Mouse (Mus musculus) hindbrain, embryonic 14.5 days (tissue): ENCODE measurements around the gene Gm10563. TPM values are rescaled to one million over a fixed set of nuclear protein-coding genes. Genes with fewer than 3 reads are reported as not detected.
A peak's percentile ranks its signal among the peaks of the same experiment; 100 is the strongest.

Experiments used
- ATAC-seq: fragments of 200-750 bp; cut with Nextera tagmentation; 2 replicates; pipeline ENCODE4 v1.8.0; 2017; ENCODE audit warnings: moderate number of reproducible peaks, mild to moderate bottlenecking, moderate TSS enrichment, moderate library complexity; ENCODE audit not compliant: low FRiP score
- DNase-seq: peaks from one replicate; pipeline ENCODE4 v3.0.0-alpha.2; 2015; ENCODE audit warnings: low spot score
- H3K27ac ChIP-seq: fragments of 300-500 bp; sonication (generic); 2 replicates; pipeline ENCODE4 v1.5.1; 2014; ENCODE audit warnings: mild to moderate bottlenecking, moderate library complexity
- H3K27me3 ChIP-seq: fragments of 300-500 bp; sonication (generic); 2 replicates; pipeline ENCODE4 v1.6.1; 2014; ENCODE audit warnings: mild to moderate bottlenecking, low read length, mixed read lengths; ENCODE audit not compliant: control insufficient read depth, insufficient read depth
- H3K36me3 ChIP-seq: fragments of 300-500 bp; sonication (generic); replicated peaks from 2 replicates; pipeline ENCODE4 v1.6.1; 2014; ENCODE audit not compliant: control insufficient read depth, insufficient read depth
- H3K4me1 ChIP-seq: fragments of 300-500 bp; sonication (generic); replicated peaks from 2 replicates; pipeline ENCODE4 v1.6.1; 2014; ENCODE audit warnings: antibody characterized with exemption, low read length, mixed read lengths; ENCODE audit not compliant: control insufficient read depth, insufficient read depth
- H3K4me2 ChIP-seq: fragments of 300-500 bp; sonication (generic); replicated peaks from 2 replicates; pipeline ENCODE4 v1.6.1; 2014; ENCODE audit warnings: mild to moderate bottlenecking, moderate library complexity
- H3K4me3 ChIP-seq: fragments of 300-500 bp; sonication (generic); replicated peaks from 2 replicates; pipeline ENCODE4 v1.5.1; 2014; ENCODE audit warnings: mild to moderate bottlenecking, low read length
- H3K9ac ChIP-seq: fragments of 300-500 bp; sonication (generic); 2 replicates; pipeline ENCODE4 v1.6.1; 2014
- H3K9me3 ChIP-seq: fragments of 300-500 bp; sonication (generic); 2 replicates; pipeline ENCODE4 v1.6.1; 2016; ENCODE audit warnings: low read length; ENCODE audit not compliant: control insufficient read depth
- WGBS: fragments of 180-500 bp; shearing (Covaris S2); extraction: QIAGEN DNeasy Blood & Tissue Kit; methylation state at CpG from one replicate; pipeline ENCODE4 v1.1.7; 2014; 5-methylcytosine and 5-hydroxymethylcytosine counted together
- polyA plus RNA-seq: library from polyadenylated mRNA; unstranded; fragments of >200 nt; fragmentation: Nextera tagmentation; extraction: Ambion mirVana; gene quantifications from 2 replicates; pipeline ENCODE4 v1.2.1, GENCODE M21; 2014

Gm10563 gene
- polyA plus RNA-seq, 1 experiment from 2014 or later = not detected

GRCm38 (mm10) chr4:155601997-155602456, 43.2 kb downstream of the Gm10563 start:
- no peaks in the 10 kb centered on the region for H3K27me3 ChIP-seq
- H3K4me1 ChIP-seq = peaks cover 14% of the 10 kb centered on the region; the same call in 1 of the 2 replicates
- H3K9me3 ChIP-seq = no peaks in the 10 kb centered on the region
- H3K4me3 ChIP-seq = peak overlapping the region; percentile 96
- WGBS = 2% methylated on average over 31 of the region's 31 CpGs
- H3K27ac ChIP-seq = peak overlapping the region; percentile 100
- peak overlapping the region; percentile 95 for H3K9ac ChIP-seq
- peaks cover 11% of the 10 kb centered on the region for H3K36me3 ChIP-seq
- H3K4me2 ChIP-seq = peak overlapping the region; percentile 86
- DNase-seq = no peak
- no peak for ATAC-seq

DNA sequence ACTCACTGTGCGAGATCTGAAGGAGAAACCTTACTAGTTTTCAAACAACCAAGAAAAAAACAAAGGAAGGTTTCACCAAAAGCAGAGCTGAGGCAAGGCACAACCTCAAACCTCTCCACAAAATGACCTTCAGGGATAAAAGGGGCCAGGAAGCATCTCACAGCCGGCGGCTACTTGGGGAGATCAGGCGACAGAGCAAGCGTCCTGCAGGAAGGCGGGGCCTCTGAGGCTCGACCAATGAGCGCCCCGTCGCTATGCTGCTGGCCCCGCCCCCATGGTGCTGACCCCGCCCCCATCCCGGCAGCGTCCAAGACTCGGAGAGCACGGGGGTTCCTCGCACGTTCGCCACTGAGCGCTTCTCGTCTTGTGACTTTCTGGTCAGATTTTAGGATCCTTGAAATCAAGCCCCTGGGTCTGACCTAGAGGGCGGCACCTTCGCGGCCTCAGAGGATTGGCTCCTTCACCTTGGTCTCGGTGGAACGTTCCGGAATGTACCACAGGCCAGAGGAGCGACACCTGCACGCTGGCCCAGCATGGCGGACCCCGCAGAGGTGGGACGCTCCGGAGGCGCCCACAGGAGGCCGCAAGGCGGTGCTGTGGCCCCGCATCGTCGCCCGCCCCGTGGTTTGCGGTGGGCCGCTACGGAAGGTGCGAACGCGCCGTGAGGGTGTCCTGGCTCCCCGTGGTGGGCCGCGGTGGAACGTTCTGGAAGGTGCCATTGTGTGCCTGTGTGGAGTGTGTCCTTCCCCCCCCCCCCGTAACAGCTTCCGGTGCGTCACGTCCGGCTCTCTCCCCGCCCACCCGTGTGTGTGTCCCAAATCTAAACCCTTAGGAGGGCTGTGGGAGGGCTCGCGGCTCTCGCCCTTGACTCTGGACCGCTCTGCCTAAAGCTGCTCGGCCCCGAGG, 43.9 kb downstream of the Gm10563 start, which contains the start of gene Slc35e2:
TSS of gene Slc35e2 (plus strand) at position 326 of the 906 bp plus-strand sequence.
- under 1% methylated on average over 58 of the region's 65 CpGs for WGBS

GRCm38 (mm10) chr4:155599901-155600825, 45.0 kb downstream of the Gm10563 start:
- H3K27me3 ChIP-seq = no peaks in the 10 kb centered on the region
- peak overlapping the region; percentile 86 for H3K4me2 ChIP-seq
- DNase-seq = no peak
- H3K27ac ChIP-seq = peak overlapping the region; percentile 100
- peaks cover 14% of the 10 kb centered on the region; the same call in 1 of the 2 replicates for H3K4me1 ChIP-seq
- H3K9ac ChIP-seq = peak overlapping the region; percentile 95
- peaks cover 4% of the 10 kb centered on the region for H3K36me3 ChIP-seq
- WGBS = 88% methylated on average over 10 of the region's 11 CpGs
- H3K9me3 ChIP-seq = no peaks in the 10 kb centered on the region
- ATAC-seq = no peak
- peak overlapping the region; percentile 96 for H3K4me3 ChIP-seq

More for the DNA sequence above, 43.9 kb downstream of the Gm10563 start, which contains the start of gene Slc35e2:
- peaks cover 14% of the 10 kb centered on the region; the same call in 1 of the 2 replicates for H3K4me1 ChIP-seq
- peak within 1 kb of the TSS; percentile 100 for H3K27ac ChIP-seq
- ATAC-seq (peak; percentile 95), DNase-seq (peak; percentile 92)
- peak within 1 kb of the TSS; percentile 96 for H3K4me3 ChIP-seq
- H3K9ac ChIP-seq = peak within 1 kb of the TSS; percentile 95
- H3K4me2 ChIP-seq = peak within 1 kb of the TSS; percentile 86
- no peaks in the 10 kb centered on the region for H3K9me3 ChIP-seq
- no peaks in the 10 kb centered on the region for H3K27me3 ChIP-seq
- H3K36me3 ChIP-seq = peaks cover 11% of the 10 kb centered on the region

GRCm38 (mm10) chr4:155598536-155598935, 46.7 kb downstream of the Gm10563 start:
- Histone ChIP-seq H3K36me3 (no peaks in the 10 kb centered on the region), H3K4me3 (no peak overlapping the region), H3K27ac (no peak overlapping the region), H3K9ac (no peak overlapping the region), H3K4me2 (no peak overlapping the region), H3K9me3 (no peaks in the 10 kb centered on the region), H3K4me1 (peaks cover 14% of the 10 kb centered on the region; the same call in 1 of the 2 replicates), H3K27me3 (no peaks in the 10 kb centered on the region)
- ATAC-seq (no peak), DNase-seq (no peak)
- WGBS = 24% methylated on average over 16 of the region's 20 CpGs

DNA sequence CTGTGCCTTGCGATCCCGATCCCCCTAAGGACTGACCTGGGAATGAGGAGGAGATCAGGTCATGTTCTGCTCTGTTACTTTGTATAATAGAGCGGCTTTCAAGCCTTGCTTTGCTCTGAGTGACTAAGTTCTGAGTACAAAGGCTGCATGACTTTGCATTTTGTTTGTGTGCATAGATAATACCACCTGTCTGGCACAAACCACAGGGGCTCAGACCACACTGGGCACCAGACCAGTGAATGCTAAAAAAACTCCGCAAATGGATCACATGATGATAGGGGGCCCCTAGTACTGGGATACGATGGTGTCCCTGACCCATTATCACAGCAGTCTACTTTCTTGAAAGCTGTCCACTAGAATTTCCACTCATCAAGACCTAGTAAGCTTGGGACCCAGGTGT, 48.6 kb downstream of the Gm10563 start:
- no peaks in the 10 kb centered on the region for H3K27me3 ChIP-seq
- WGBS = 83% methylated on average over 5 of the region's 5 CpGs
- DNase-seq = no peak
- no peaks in the 10 kb centered on the region for H3K9me3 ChIP-seq
- H3K4me1 ChIP-seq = 0 out of 2 replicates have a peak, but pooled peaks cover 4% of the 10 kb centered on the region
- H3K4me3 ChIP-seq = no peak overlapping the region
- H3K27ac ChIP-seq = no peak overlapping the region
- ATAC-seq = no peak
- H3K36me3 ChIP-seq = no peaks in the 10 kb centered on the region
- no peak overlapping the region for H3K9ac ChIP-seq
- H3K4me2 ChIP-seq = no peak overlapping the region

- Histone ChIP-seq H3K4me3 (no peak overlapping the region), H3K9ac (no peak overlapping the region), H3K4me1 (0 out of 2 replicates have a peak, but pooled peaks cover 4% of the 10 kb centered on the region), H3K27ac (no peak overlapping the region), H3K9me3 (no peaks in the 10 kb centered on the region), H3K27me3 (no peaks in the 10 kb centered on the region), H3K4me2 (no peak overlapping the region), H3K36me3 (peaks cover 6% of the 10 kb centered on the region; the same call in 1 of the 2 replicates)
- no peak for DNase-seq
- 86% methylated on average over 3 of the region's 3 CpGs for WGBS
- ATAC-seq = no peak
These were observed 49.4 kb downstream of the Gm10563 start for GRCm38 (mm10) chr4:155595777-155596176.

DNA sequence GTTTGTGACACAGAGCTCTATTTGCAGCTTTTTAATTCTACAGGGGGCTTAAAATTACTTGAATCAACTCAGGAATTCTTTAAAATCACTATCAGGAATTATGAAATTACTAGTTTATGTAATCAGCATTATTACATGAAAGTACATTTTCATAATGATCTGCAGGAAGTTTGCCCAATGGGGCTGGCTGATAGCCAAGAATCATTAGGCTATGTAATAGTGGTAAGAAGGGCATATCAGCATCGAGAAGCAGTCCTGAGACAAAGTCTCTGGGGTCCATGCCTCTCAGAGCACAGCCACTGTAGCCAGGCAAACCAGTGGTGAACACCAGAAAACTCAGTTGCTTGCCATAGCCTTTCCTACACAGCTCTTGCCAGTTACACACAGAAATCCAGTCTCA, 51.4 kb downstream of the Gm10563 start:
- Histone ChIP-seq H3K27me3 (no peaks in the 10 kb centered on the region), H3K36me3 (peaks cover 26% of the 10 kb centered on the region), H3K4me1 (no peaks in the 10 kb centered on the region), H3K4me3 (no peak overlapping the region), H3K9me3 (no peaks in the 10 kb centered on the region), H3K27ac (no peak overlapping the region), H3K9ac (no peak overlapping the region), H3K4me2 (no peak overlapping the region)
- ATAC-seq (no peak), DNase-seq (no peak)
- WGBS = 60% methylated on average over 1 of the region's 1 CpGs

- no peak for ATAC-seq
- no peak overlapping the region for H3K4me2 ChIP-seq
- no peaks in the 10 kb centered on the region for H3K4me1 ChIP-seq
- DNase-seq = no peak
- H3K4me3 ChIP-seq = no peak overlapping the region
- H3K9ac ChIP-seq = no peak overlapping the region
- H3K27ac ChIP-seq = no peak overlapping the region
- H3K9me3 ChIP-seq = no peaks in the 10 kb centered on the region
- H3K36me3 ChIP-seq = peaks cover 52% of the 10 kb centered on the region
- WGBS = 90% methylated on average over 7 of the region's 7 CpGs
- H3K27me3 ChIP-seq = no peaks in the 10 kb centered on the region
These were observed 54.0 kb downstream of the Gm10563 start for GRCm38 (mm10) chr4:155591012-155591719.
